In the genomic region with DNA sequence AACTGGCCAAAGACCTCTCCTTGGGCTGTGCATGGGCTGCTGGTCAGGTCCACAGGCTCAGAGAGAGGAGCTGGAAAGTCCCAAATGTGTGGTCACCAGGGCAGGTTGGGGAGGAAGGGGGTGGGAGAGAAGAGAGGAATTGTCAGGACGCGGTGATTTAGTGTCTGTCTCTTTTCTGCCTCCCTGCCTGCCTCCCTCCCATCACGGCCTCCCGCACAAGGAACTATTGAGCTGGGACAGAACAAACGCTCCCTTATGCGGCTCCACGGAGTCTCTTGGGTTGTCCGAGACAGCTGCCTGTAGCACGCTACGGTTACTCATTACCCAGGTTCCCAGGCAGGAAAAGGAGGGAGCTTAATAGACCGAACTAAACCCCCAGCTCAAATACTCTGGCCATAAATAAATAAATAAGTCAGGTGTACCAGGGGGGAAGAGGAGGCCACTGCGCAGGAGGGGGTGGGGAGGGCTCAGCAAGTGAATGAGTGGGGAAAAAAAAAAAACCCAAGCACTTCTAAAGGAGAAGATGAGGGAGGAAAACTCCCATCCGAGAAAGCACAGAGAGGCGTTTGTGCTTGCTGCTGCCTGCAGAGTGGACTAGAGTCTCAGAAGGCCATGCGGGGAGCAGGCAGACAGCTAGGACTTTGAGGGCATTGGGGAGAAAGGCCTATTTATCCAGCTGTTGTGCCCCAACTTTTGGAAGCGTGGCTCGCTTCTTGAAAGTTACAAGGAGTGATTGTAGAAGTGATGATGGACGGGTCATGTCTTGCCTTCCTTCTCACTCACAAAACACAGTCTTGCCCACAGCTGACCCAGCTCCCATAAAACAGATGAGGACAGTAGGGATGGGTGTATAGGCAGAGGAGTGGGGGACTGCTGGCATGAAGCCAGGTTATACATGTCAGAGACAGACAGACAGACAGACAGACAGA, we compare ENCODE assay signal across 8 mouse cellular contexts.
DNase-seq lines count a peak whose midpoint lies in the region; ATAC-seq lines count a peak whose summit lies in the region.

No protein-coding gene starts in this region.

- H3K36me3 ChIP-seq in forebrain, embryonic 11.5 days (ENCODE audit: control insufficient read depth, insufficient read depth, low read length) = no peaks in the 10 kb centered on the region
- H3K36me3 ChIP-seq in kidney, embryonic 15.5 days = no peaks in the 10 kb centered on the region
- H3K36me3 ChIP-seq in midbrain, embryonic 15.5 days (replicated peaks) = no peaks in the 10 kb centered on the region

- H3K4me2 ChIP-seq in forebrain, embryonic 11.5 days (ENCODE audit: low read depth, low read length, severe bottlenecking) = peak overlapping the region; percentile 20; the same call in 1 of the 2 replicates
- peak overlapping the region; percentile 42 for H3K4me2 ChIP-seq in kidney, embryonic 15.5 days
- peak overlapping the region; percentile 16; the same call in 1 of the 2 replicates for H3K4me2 ChIP-seq in midbrain, embryonic 15.5 days

- peak; percentile 51 for DNase-seq in layer of hippocampus, adult 11-12 months (ENCODE audit: low spot score)
- no peak for DNase-seq in layer of hippocampus, postnatal 14 days (ENCODE audit: low spot score in 2 of 2)
- peak; percentile 63 for DNase-seq in forebrain, embryonic 11.5 days (ENCODE audit: low spot score)
- no peak for DNase-seq in thymus, postnatal 25 days
- no peak for DNase-seq in T-cell, adult 2 months (ENCODE audit: low spot score)
- no peak for DNase-seq in gastrocnemius, adult 18-20 months (ENCODE audit: low spot score)

- no peak overlapping the region for H3K9ac ChIP-seq in forebrain, embryonic 11.5 days (ENCODE audit: low read length)
- no peak overlapping the region for H3K9ac ChIP-seq in kidney, embryonic 15.5 days
- H3K9ac ChIP-seq in midbrain, embryonic 15.5 days = no peak overlapping the region

- no peaks in the 10 kb centered on the region; the same call in 1 of the 2 replicates for H3K9me3 ChIP-seq in forebrain, embryonic 11.5 days (ENCODE audit: control insufficient read depth, low read length)
- no peaks in the 10 kb centered on the region for H3K9me3 ChIP-seq in kidney, embryonic 15.5 days (replicated peaks)
- no peaks in the 10 kb centered on the region for H3K9me3 ChIP-seq in midbrain, embryonic 15.5 days

- 0 out of 2 replicates have a peak, but pooled peaks cover 5% of the 10 kb centered on the region for H3K4me1 ChIP-seq in forebrain, embryonic 11.5 days (replicated peaks; ENCODE audit: control insufficient read depth, insufficient read depth, low read length)
- peaks cover 42% of the 10 kb centered on the region for H3K4me1 ChIP-seq in kidney, embryonic 15.5 days
- H3K4me1 ChIP-seq in midbrain, embryonic 15.5 days = peaks cover 8% of the 10 kb centered on the region; the same call in 1 of the 2 replicates

- peaks cover 2% of the 10 kb centered on the region; the same call in 1 of the 2 replicates for H3K27me3 ChIP-seq in forebrain, embryonic 11.5 days (ENCODE audit: control insufficient read depth, insufficient read depth, low read length)
- no peaks in the 10 kb centered on the region for H3K27me3 ChIP-seq in kidney, embryonic 15.5 days
- peaks cover 41% of the 10 kb centered on the region for H3K27me3 ChIP-seq in midbrain, embryonic 15.5 days (replicated peaks)

- peak; percentile 83 for ATAC-seq in forebrain, embryonic 11.5 days (replicated peaks; ENCODE audit: low FRiP score)
- peak; percentile 94 for ATAC-seq in kidney, embryonic 15.5 days (replicated peaks; ENCODE audit: low FRiP score)
- ATAC-seq in midbrain, embryonic 15.5 days (replicated peaks) = peak; percentile 56; the same call in 1 of the 2 replicates

- 24% methylated on average over 18 of the region's 18 CpGs for WGBS in forebrain, embryonic 11.5 days
- WGBS in kidney, embryonic 15.5 days = 10% methylated on average over 18 of the region's 18 CpGs
- WGBS in midbrain, embryonic 15.5 days = 26% methylated on average over 18 of the region's 18 CpGs

- no peak overlapping the region for H3K4me3 ChIP-seq in forebrain, embryonic 11.5 days (ENCODE audit: low read depth, low read length)
- H3K4me3 ChIP-seq in kidney, embryonic 15.5 days (replicated peaks) = no peak overlapping the region
- H3K4me3 ChIP-seq in midbrain, embryonic 15.5 days = no peak overlapping the region

- H3K27ac ChIP-seq in forebrain, embryonic 11.5 days (ENCODE audit: low read depth, low read length) = peak overlapping the region; percentile 61; the same call in 1 of the 2 replicates
- peak overlapping the region; percentile 93 for H3K27ac ChIP-seq in kidney, embryonic 15.5 days
- no peak overlapping the region for H3K27ac ChIP-seq in midbrain, embryonic 15.5 days

Comparison
In these comparisons a context has a peak if more than half of its experiments do, and no peak if none do; other contexts are left out.
1. DNase-seq: peak in layer of hippocampus, adult 11-12 months (single experiment) and forebrain, embryonic 11.5 days (single experiment); none in layer of hippocampus, postnatal 14 days (0 of 2), thymus, postnatal 25 days (single experiment), T-cell, adult 2 months (single experiment) and gastrocnemius, adult 18-20 months (single experiment).
2. Peak in every context shown above with its lines, with median percentiles within 50 percentile points of each other: ATAC-seq and H3K4me2 ChIP-seq.